Mouse (Mus musculus) small intestine, adult 2 months (tissue): Measurements from ENCODE around the gene A430033K04Rik.

Experiments used
- CTCF ChIP-seq: fragments of 200-500 bp; IDR thresholded peaks from 2 replicates; pipeline ENCODE4 v1.5.1; 2012; ENCODE audit warnings: low read depth, mild to moderate bottlenecking, control low read depth, inconsistent platforms, low read length, moderate library complexity, mixed read lengths; ENCODE audit not compliant: insufficient replicate concordance, insufficient read length; ENCODE audit errors: extremely low read depth
- POLR2A ChIP-seq: fragments of 200-500 bp; IDR thresholded peaks from 2 replicates; pipeline ENCODE4 v1.6.1; 2012; ENCODE audit warnings: low read depth, mild to moderate bottlenecking, control low read depth, inconsistent platforms, low read length, moderate library complexity

DNA sequence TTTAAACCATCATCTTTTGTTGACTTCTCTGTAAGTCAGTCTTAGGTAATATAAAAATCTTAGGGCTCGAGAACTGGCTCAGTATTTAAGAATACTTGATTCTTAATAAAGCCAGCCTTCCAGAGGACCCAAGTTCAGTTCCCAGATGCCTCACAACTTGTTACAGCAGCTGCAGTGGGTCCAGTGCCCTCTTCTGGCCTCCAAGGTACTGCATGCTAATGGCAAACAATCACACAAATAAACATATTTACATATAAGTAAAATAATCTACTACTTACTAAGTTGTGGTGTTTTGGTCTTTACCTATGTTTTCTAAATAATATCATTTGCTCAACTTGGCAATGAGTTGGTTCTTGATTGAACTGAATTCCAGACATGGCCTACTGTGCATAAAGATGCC lies 4.3 kb upstream of the A430033K04Rik start:
- TF ChIP-seq POLR2A (no peak), CTCF (peak; percentile 54; the same call in 1 of the 2 replicates)
